Mouse (Mus musculus): ENCODE measurements around the gene Ghdc.

Ghdc gene

DNA sequence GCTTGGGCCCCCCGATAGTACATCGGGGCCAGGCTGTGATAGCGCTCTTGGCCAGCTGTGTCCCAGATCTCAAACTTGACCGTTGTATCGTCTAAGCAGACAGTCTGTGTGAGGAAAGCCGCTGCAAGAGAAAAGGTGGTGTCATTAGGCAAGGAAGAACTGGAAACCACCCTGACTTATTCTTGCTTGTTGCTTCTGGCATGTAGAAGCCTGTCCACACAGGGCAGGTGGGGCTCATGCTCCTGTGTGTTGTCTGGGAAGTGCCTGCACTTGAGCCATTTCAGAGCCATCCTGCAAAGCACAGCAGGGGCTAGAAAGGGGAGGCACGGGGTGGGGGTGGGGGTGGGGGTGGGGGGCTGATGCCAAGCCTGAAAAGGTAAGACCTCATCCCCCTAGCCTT is 52.3 kb downstream of the Ghdc start:
- DNase-seq (ENCODE audit: low spot score): no peak

DNA sequence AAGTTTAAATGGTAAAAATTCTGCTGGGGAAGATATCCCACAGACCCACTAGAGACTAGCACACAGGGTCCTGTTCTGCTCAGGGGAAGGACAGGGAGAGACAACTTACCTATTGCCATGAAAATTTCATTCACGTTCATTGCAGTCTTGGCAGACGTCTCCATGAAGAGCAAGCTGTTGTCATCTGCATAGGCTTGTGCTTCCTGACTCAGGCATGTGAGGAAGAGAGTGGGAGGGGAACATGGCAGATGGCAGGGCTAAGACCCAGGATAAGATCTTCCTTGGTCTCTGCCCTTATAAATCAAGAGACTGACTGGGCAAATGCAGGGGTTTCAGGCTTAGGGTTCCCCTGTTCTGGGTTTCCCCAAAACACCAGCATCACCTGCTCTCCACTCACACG is 54.1 kb downstream of the Ghdc start:
- no peak for DNase-seq (ENCODE audit: low spot score)
